Mouse (Mus musculus) myocyte (in vitro differentiated cells): ENCODE data around the gene Prkcq. TPM values are rescaled to one million over a fixed set of nuclear protein-coding genes. Genes with fewer than 3 reads are reported as not detected.

Experiments used
- H3K27me3 ChIP-seq: one replicate; pipeline ENCODE4 v1.6.1; 2011; ENCODE audit not compliant: control insufficient read depth, insufficient read depth, insufficient read length
- H3K36me3 ChIP-seq: one replicate; pipeline ENCODE4 v1.6.1; 2011; ENCODE audit not compliant: control insufficient read depth, insufficient read depth
- H3K4me2 ChIP-seq: one replicate; pipeline ENCODE4 v1.6.1; 2011; ENCODE audit warnings: low read depth, control low read depth
- H3K4me3 ChIP-seq: one replicate; pipeline ENCODE4 v1.5.1; 2011; ENCODE audit warnings: mild to moderate bottlenecking, control low read depth, moderate library complexity
- H3K79me2 ChIP-seq: one replicate; pipeline ENCODE4 v1.6.1; 2011; ENCODE audit not compliant: control insufficient read depth, insufficient read depth
- H3ac ChIP-seq: one replicate; pipeline ENCODE4 v1.6.1; 2011; ENCODE audit not compliant: control insufficient read depth, insufficient read length
- CEBPB ChIP-seq: IDR thresholded peaks from 2 replicates; pipeline ENCODE4 v1.6.1; 2011; ENCODE audit warnings: mild to moderate bottlenecking, moderate library complexity; ENCODE audit not compliant: poor library complexity, insufficient read depth, severe bottlenecking
- E2F4 ChIP-seq: IDR thresholded peaks from one replicate; pipeline ENCODE4 v1.6.1; 2011; ENCODE audit warnings: mild to moderate bottlenecking, control low read depth, moderate library complexity; ENCODE audit not compliant: insufficient read depth
- MAX ChIP-seq: IDR thresholded peaks from one replicate; pipeline ENCODE4 v1.6.1; 2011; ENCODE audit warnings: low read depth, mild to moderate bottlenecking, control low read depth
- MYOD1 ChIP-seq, 3 experiments: IDR thresholded peaks; one replicate each; pipeline ENCODE4 v1.6.1; 2011; ENCODE audit warnings: control low read depth in 2 of 3, low read depth in 2 of 3, mild to moderate bottlenecking in 2 of 3, moderate library complexity in 1 of 3; ENCODE audit not compliant: insufficient read length in 2 of 3, control insufficient read depth in 1 of 3
- MYOG ChIP-seq, 3 experiments: IDR thresholded peaks; one replicate each; pipeline ENCODE4 v1.6.1; 2011; ENCODE audit warnings: control low read depth in 2 of 3, low read depth in 2 of 3, mild to moderate bottlenecking in 2 of 3; ENCODE audit not compliant: insufficient read length in 2 of 3, control insufficient read depth in 1 of 3, insufficient read depth in 1 of 3
- POLR2A ChIP-seq: IDR thresholded peaks from one replicate; pipeline ENCODE4 v1.6.1; 2011; ENCODE audit warnings: low read depth, mild to moderate bottlenecking, control low read depth, moderate library complexity; ENCODE audit not compliant: insufficient read length
- POLR2AphosphoS2 ChIP-seq: IDR thresholded peaks from one replicate; pipeline ENCODE4 v1.6.1; 2011; ENCODE audit warnings: low read depth, control low read depth; ENCODE audit not compliant: insufficient read length
- REST ChIP-seq: IDR thresholded peaks from one replicate; pipeline ENCODE4 v1.6.1; 2011; ENCODE audit warnings: mild to moderate bottlenecking, control low read depth, moderate library complexity; ENCODE audit not compliant: insufficient read depth, insufficient read length
- SRF ChIP-seq: IDR thresholded peaks from one replicate; pipeline ENCODE4 v1.6.1; 2011; ENCODE audit warnings: low read depth; ENCODE audit not compliant: control insufficient read depth, insufficient read length
- TCF12 ChIP-seq: IDR thresholded peaks from one replicate; pipeline ENCODE4 v1.6.1; 2011; ENCODE audit warnings: mild to moderate bottlenecking, control low read depth; ENCODE audit not compliant: poor library complexity, insufficient read depth, severe bottlenecking
- TCF3 ChIP-seq: IDR thresholded peaks from one replicate; pipeline ENCODE4 v1.6.1; 2011; ENCODE audit warnings: low read depth, control low read depth; ENCODE audit not compliant: insufficient read length
- USF1 ChIP-seq: IDR thresholded peaks from one replicate; pipeline ENCODE4 v1.6.1; 2011; ENCODE audit warnings: low read depth, mild to moderate bottlenecking, control low read depth, moderate library complexity
- polyA plus RNA-seq: library from polyadenylated mRNA; unstranded; fragments of >200 nt; fragmentation: generic; extraction: Trizol; gene quantifications from one replicate; pipeline ENCODE4 v1.2.1, GENCODE M21; 2012; ENCODE audit warnings: missing spikeins

Prkcq gene
- polyA plus RNA-seq, 1 experiment: 0.02 TPM

DNA sequence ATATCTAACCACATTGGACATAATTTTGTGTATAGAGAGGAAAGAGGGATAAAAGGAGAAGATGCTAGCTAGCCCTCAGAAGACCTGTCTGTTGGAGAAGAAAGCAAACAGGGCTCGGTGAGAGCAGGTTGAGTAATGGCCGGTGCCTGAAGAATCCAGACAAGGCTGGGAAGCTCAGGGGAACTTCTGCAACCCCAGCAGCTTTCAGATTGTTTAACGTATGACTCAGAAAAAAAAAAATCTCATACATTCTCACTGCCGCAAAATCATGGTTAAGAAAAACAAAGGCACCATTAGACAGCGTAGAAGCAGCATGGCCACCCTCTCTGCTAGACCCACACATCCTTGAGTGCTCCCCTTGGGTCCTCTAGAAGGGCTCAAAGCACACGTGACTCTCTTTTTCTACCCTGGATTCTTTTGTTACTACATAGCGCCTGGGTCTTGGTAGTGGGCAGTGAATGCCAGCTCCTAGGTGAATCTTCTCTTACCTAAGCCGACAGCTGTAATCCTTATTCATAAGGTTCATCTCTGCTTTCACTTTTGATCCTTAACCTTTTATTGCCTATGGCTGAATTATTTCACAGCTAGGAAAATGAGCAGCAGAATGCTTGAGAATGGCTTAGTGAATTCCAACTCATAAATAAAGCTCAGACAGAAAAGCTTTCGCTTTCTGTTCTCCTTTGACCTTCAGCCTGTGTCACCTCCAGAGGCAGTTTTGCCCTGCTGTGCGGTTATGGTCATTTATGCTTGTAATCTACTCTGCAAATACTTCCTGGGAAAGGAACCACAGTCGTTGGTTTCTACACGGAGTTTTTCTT, 20.6 kb downstream of the Prkcq start:
- Histone ChIP-seq H3K4me3 (no peak overlapping the region), H3K27me3 (no peaks in the 10 kb centered on the region), H3ac (no peak overlapping the region), H3K4me2 (peak overlapping the region; percentile 60), H3K36me3 (no peaks in the 10 kb centered on the region), H3K79me2 (no peaks in the 10 kb centered on the region)
- TF ChIP-seq MAX (no peak), USF1 (peak; percentile 37)

DNA sequence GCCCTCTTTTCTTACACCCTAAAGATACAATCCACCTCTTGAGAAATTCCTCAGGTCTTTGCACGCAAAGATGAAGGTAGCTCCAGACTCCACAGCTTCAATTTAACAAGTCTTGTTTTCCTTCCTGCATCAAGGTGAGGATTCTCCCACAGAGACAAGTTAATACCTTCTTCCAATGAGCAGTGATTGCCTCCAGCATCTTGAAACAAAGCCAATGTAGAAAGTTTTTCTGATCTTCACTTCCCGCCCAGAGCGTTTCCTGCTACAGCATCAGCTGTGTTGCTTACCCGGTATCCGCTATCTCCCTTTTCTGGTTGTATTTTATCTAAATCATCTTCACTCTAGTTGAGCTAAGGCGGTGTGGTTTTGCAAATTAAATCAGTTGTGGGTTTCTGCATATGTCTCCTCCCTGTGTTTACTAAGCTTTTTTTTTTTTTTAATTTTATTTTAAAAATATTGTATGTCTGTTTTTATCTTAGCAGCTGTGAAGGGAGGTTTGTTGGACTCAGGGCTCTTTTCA, 21.3 kb downstream of the Prkcq start:
- Histone ChIP-seq H3K27me3 (no peaks in the 10 kb centered on the region), H3K79me2 (no peaks in the 10 kb centered on the region), H3ac (no peak overlapping the region), H3K36me3 (no peaks in the 10 kb centered on the region), H3K4me2 (peak overlapping the region; percentile 60), H3K4me3 (no peak overlapping the region)
- TF ChIP-seq TCF12: no peak
- TF ChIP-seq SRF: no peak
- TF ChIP-seq USF1: no peak
- no peak for TF ChIP-seq MYOD1 (IDR thresholded peaks at IDR 0.05; ENCODE audit: control insufficient read depth in 1 of 3, insufficient read length in 2 of 3, low read depth in 2 of 3)
- no peak for TF ChIP-seq POLR2AphosphoS2

DNA sequence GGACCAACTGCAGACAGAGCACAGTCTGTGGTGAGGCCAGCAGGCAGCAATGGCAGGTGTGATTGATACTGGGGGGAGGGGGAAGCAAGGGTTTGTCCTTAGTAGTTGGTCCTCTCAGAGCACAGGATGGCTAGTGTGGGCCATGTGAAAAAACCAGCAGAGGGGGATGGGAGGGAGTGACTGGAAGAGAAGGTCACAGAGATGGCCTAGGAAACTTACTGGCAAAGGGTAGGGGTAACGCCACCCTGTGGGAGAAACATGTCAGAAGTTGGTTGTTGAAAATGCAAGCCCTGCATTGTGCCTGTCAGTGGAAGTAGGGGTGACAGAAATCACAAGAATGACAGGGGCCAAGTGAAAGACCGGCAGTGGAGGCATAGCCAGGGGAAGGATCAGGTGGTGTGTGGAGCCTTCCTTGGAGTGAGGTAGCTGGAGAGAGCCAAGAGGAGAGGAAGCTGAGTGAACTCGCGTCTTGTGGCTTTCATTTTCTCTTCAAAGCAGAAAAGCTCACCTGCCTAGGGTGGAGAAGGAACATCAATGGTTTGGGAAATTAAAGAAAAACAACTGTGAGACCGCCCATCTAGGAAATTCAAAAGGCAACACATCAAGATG, 22.9 kb downstream of the Prkcq start:
- Histone ChIP-seq H3K4me2 (no peak overlapping the region), H3K27me3 (no peaks in the 10 kb centered on the region), H3ac (no peak overlapping the region), H3K4me3 (no peak overlapping the region), H3K79me2 (no peaks in the 10 kb centered on the region), H3K36me3 (no peaks in the 10 kb centered on the region)
- no peak for TF ChIP-seq USF1
- TF ChIP-seq CEBPB: no peak
- no peak for TF ChIP-seq E2F4
- TF ChIP-seq MYOG (IDR thresholded peaks at IDR 0.05; ENCODE audit: control insufficient read depth in 1 of 3, insufficient read depth in 1 of 3, insufficient read length in 2 of 3, low read depth in 2 of 3): no peak
- TF ChIP-seq POLR2AphosphoS2: no peak
- no peak for TF ChIP-seq REST
- no peak for TF ChIP-seq MAX
- no peak for TF ChIP-seq TCF12
- no peak for TF ChIP-seq TCF3
- no peak for TF ChIP-seq SRF
- TF ChIP-seq MYOD1 (IDR thresholded peaks at IDR 0.05; ENCODE audit: control insufficient read depth in 1 of 3, insufficient read length in 2 of 3, low read depth in 2 of 3): no peak
- TF ChIP-seq POLR2A: no peak

DNA sequence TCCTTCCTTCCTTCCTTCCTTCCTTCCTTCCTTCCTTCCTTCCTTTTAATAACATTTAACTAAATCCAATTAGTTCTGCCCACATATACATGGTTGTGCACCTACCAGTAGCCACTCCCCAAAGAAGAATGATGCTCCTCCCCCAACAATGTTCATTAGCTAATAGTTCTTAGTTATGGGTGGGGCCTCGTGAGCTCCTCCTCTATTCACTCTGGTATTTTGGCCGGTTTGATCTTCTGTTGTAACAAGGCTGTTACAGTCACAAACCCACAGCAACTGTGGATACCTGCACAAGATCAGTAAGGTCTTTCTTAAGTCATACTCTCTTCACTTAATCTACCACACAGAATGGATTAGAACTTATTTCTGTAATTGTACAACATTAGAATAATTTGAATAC, 24.2 kb downstream of the Prkcq start:
- Histone ChIP-seq H3K4me2 (no peak overlapping the region), H3K36me3 (no peaks in the 10 kb centered on the region), H3ac (no peak overlapping the region)

More for the DNA sequence above, 24.2 kb downstream of the Prkcq start:
- no peaks in the 10 kb centered on the region for H3K27me3 ChIP-seq
- no peak overlapping the region for H3K4me3 ChIP-seq
- TF ChIP-seq POLR2A: no peak
- no peak for TF ChIP-seq TCF3
- no peak for TF ChIP-seq TCF12
- TF ChIP-seq MYOG (IDR thresholded peaks at IDR 0.05; ENCODE audit: control insufficient read depth in 1 of 3, insufficient read depth in 1 of 3, insufficient read length in 2 of 3, low read depth in 2 of 3): no peak
- TF ChIP-seq POLR2AphosphoS2: no peak
- TF ChIP-seq USF1: no peak
- TF ChIP-seq MAX: no peak
- no peak for TF ChIP-seq SRF
- no peak for TF ChIP-seq CEBPB
- TF ChIP-seq MYOD1 (IDR thresholded peaks at IDR 0.05; ENCODE audit: control insufficient read depth in 1 of 3, insufficient read length in 2 of 3, low read depth in 2 of 3): no peak
- no peak for TF ChIP-seq REST
- no peak for TF ChIP-seq E2F4
- no peaks in the 10 kb centered on the region for H3K79me2 ChIP-seq
